Mouse (Mus musculus) C2C12 (cell line): Measurements from ENCODE around the gene Zfyve26. TPM values are rescaled to one million over a fixed set of nuclear protein-coding genes. Genes with fewer than 3 reads are reported as not detected.
"Not testable (repeated sequence)": the region's sequence is repeated elsewhere in the genome, so short reads cannot be mapped to it uniquely, and the experiment has no call there.

Experiments used
- H3K27me3 ChIP-seq: one replicate; pipeline ENCODE4 v1.6.1; 2011; ENCODE audit not compliant: control insufficient read depth, insufficient read depth, insufficient read length
- H3K36me3 ChIP-seq: one replicate; pipeline ENCODE4 v1.6.1; 2011; ENCODE audit not compliant: control insufficient read depth, insufficient read depth
- H3K4me3 ChIP-seq: one replicate; pipeline ENCODE4 v1.5.1; 2011; ENCODE audit warnings: mild to moderate bottlenecking, control low read depth; ENCODE audit not compliant: poor library complexity, insufficient read depth, severe bottlenecking
- H3K79me2 ChIP-seq: one replicate; pipeline ENCODE4 v1.6.1; 2011; ENCODE audit not compliant: control insufficient read depth, insufficient read depth
- H3K79me3 ChIP-seq: one replicate; pipeline ENCODE4 v1.6.1; 2011; ENCODE audit warnings: low read depth, control low read depth
- H3ac ChIP-seq: one replicate; pipeline ENCODE3; 2011; ENCODE audit warnings: low read depth; ENCODE audit not compliant: control insufficient read depth, insufficient read length
- CEBPB ChIP-seq: IDR thresholded peaks from one replicate; pipeline ENCODE4 v1.6.1; 2011; ENCODE audit warnings: low read depth, mild to moderate bottlenecking, control low read depth, moderate library complexity
- CTCF ChIP-seq: IDR thresholded peaks from one replicate; pipeline ENCODE4 v1.5.1; 2011; ENCODE audit not compliant: control insufficient read depth, insufficient read depth, insufficient read length
- FOSL1 ChIP-seq: IDR thresholded peaks from one replicate; pipeline ENCODE4 v1.8.0; 2011; ENCODE audit warnings: mild to moderate bottlenecking, low read length; ENCODE audit not compliant: poor library complexity, insufficient read depth, severe bottlenecking
- MAX ChIP-seq: IDR thresholded peaks from one replicate; pipeline ENCODE4 v1.6.1; 2011; ENCODE audit warnings: mild to moderate bottlenecking, control low read depth
- MYOD1 ChIP-seq: IDR thresholded peaks from one replicate; pipeline ENCODE4 v1.6.1; 2011; ENCODE audit warnings: low read depth; ENCODE audit not compliant: control insufficient read depth, insufficient read length
- MYOG ChIP-seq: IDR thresholded peaks from one replicate; pipeline ENCODE4 v1.6.1; 2011; ENCODE audit not compliant: control insufficient read depth, insufficient read length; ENCODE audit errors: extremely low read depth
- USF1 ChIP-seq: IDR thresholded peaks from one replicate; pipeline ENCODE4 v1.6.1; 2011; ENCODE audit warnings: low read depth, mild to moderate bottlenecking, control low read depth, moderate library complexity
- polyA plus RNA-seq: library from polyadenylated mRNA; unstranded; fragments of >200 nt; fragmentation: generic; extraction: Trizol; gene quantifications from one replicate; pipeline ENCODE4 v1.2.1, GENCODE M21; 2012; ENCODE audit warnings: missing spikeins

The Zfyve26 gene
- polyA plus RNA-seq, 1 experiment, result 6.4 TPM

- Histone ChIP-seq H3K27me3 (no peaks in the 10 kb centered on the region), H3K79me2 (peaks cover 14% of the 10 kb centered on the region), H3K4me3 (no peak overlapping the region), H3K79me3 (peaks cover 4% of the 10 kb centered on the region), H3K36me3 (no peaks in the 10 kb centered on the region), H3ac (no peak overlapping the region)
- TF ChIP-seq CEBPB (no peak), MYOG (no peak), CTCF (peak; percentile 46), FOSL1 (no peak), MYOD1 (no peak), MAX (no peak), USF1 (no peak)
Observed at GRCm38 (mm10) chr12:79193441-79193840, 102.7 kb downstream of the Zfyve26 start.

GRCm38 (mm10) chr12:79192193-79192592 is 103.9 kb downstream of the Zfyve26 start, which contains the start of gene Rdh11:
Gene Rdh11 (minus strand): TSS chr12:79192293.
- peaks cover 14% of the 10 kb centered on the region for H3K79me2 ChIP-seq
- H3ac ChIP-seq, result peak within 1 kb of the TSS; percentile 83
- H3K27me3 ChIP-seq, result no peaks in the 10 kb centered on the region
- peak within 1 kb of the TSS; percentile 54 for H3K4me3 ChIP-seq
- H3K79me3 ChIP-seq, result peaks cover 4% of the 10 kb centered on the region
- TF ChIP-seq MAX (no peak), CEBPB (no peak), MYOD1 (no peak), MYOG (no peak), FOSL1 (no peak), USF1 (no peak), CTCF (no peak)
- peaks cover 8% of the 10 kb centered on the region for H3K36me3 ChIP-seq

GRCm38 (mm10) chr12:79191701-79192100 is 104.4 kb downstream of the Zfyve26 start:
- H3K79me3 ChIP-seq, result peaks cover 4% of the 10 kb centered on the region
- peaks cover 14% of the 10 kb centered on the region for H3K79me2 ChIP-seq
- H3ac ChIP-seq, result peak overlapping the region; percentile 83
- peaks cover 13% of the 10 kb centered on the region for H3K36me3 ChIP-seq
- TF ChIP-seq MYOG, result no peak
- no peak for TF ChIP-seq MAX
- no peak for TF ChIP-seq CEBPB
- TF ChIP-seq FOSL1, result no peak
- no peak for TF ChIP-seq MYOD1
- TF ChIP-seq USF1, result no peak
- no peak for TF ChIP-seq CTCF
- H3K4me3 ChIP-seq, result peak overlapping the region; percentile 54
- no peaks in the 10 kb centered on the region for H3K27me3 ChIP-seq

GRCm38 (mm10) chr12:79190931-79191673 is 105.0 kb downstream of the Zfyve26 start:
- Histone ChIP-seq H3K79me3 (peaks cover 4% of the 10 kb centered on the region), H3ac (peak overlapping the region; percentile 83), H3K27me3 (no peaks in the 10 kb centered on the region), H3K4me3 (peak overlapping the region; percentile 54), H3K36me3 (peaks cover 19% of the 10 kb centered on the region), H3K79me2 (peaks cover 14% of the 10 kb centered on the region)
- TF ChIP-seq USF1 (no peak), MAX (peak; percentile 48)

GRCm38 (mm10) chr12:79185160-79185559 is 110.9 kb downstream of the Zfyve26 start:
- H3K4me3 ChIP-seq, H3K79me2 ChIP-seq, H3K79me3 ChIP-seq, H3K27me3 ChIP-seq, H3ac ChIP-seq: not testable (repeated sequence)
- peaks cover 55% of the 10 kb centered on the region for H3K36me3 ChIP-seq

Other genes starting within 250 kb of the Zfyve26 start
- 2.7 TPM for gene Pigh, start 206.7 kb downstream of the Zfyve26 start, polyA plus RNA-seq
- gene Arg2, start 165.5 kb downstream of the Zfyve26 start, polyA plus RNA-seq, result 0.15 TPM
- gene Vti1b, start 123.6 kb downstream of the Zfyve26 start, polyA plus RNA-seq, result 66.4 TPM
- gene Rdh11, start 104.0 kb downstream of the Zfyve26 start, polyA plus RNA-seq, result 14.0 TPM
- gene Rdh12, start 87.4 kb downstream of the Zfyve26 start, polyA plus RNA-seq, result 0.23 TPM
- 1.3 TPM for gene Rad51b, start 978 bp upstream of the Zfyve26 start, polyA plus RNA-seq